Mouse (Mus musculus) kidney, postnatal 10 days (tissue): ENCODE data around the gene Tbxas1.

Experiments
- DNase-seq: peaks from one replicate; pipeline ENCODE4 v3.0.0; 2021; ENCODE audit warnings: mixed read lengths

The Tbxas1 gene

GRCm38 (mm10) chr6:38923870-38924817, 48.9 kb downstream of the Tbxas1 start:
- DNase-seq: no peak

- DNase-seq: no peak
Observed at GRCm38 (mm10) chr6:38925719-38926118, 50.5 kb downstream of the Tbxas1 start.

- no peak for DNase-seq
Observed at GRCm38 (mm10) chr6:38926135-38926962, 51.1 kb downstream of the Tbxas1 start.

- DNase-seq: no peak
Observed at GRCm38 (mm10) chr6:38926963-38927361, 51.8 kb downstream of the Tbxas1 start.

GRCm38 (mm10) chr6:38928489-38928888, 53.3 kb downstream of the Tbxas1 start:
- DNase-seq: peak; percentile 55

- DNase-seq: no peak
Observed at GRCm38 (mm10) chr6:38936009-38936408, 60.8 kb downstream of the Tbxas1 start.

- no peak for DNase-seq
Observed at GRCm38 (mm10) chr6:38938421-38938820, 63.2 kb downstream of the Tbxas1 start.

- DNase-seq: no peak
Observed at GRCm38 (mm10) chr6:38939096-38939495, 63.9 kb downstream of the Tbxas1 start.

GRCm38 (mm10) chr6:38941016-38941415, 65.8 kb downstream of the Tbxas1 start:
- no peak for DNase-seq

- no peak for DNase-seq
Observed at GRCm38 (mm10) chr6:38942771-38943170, 67.6 kb downstream of the Tbxas1 start.

GRCm38 (mm10) chr6:38944392-38944791, 69.2 kb downstream of the Tbxas1 start:
- no peak for DNase-seq

- DNase-seq: peak; percentile 49
Observed at GRCm38 (mm10) chr6:38944826-38945225, 69.6 kb downstream of the Tbxas1 start.

- no peak for DNase-seq
Observed at GRCm38 (mm10) chr6:38945681-38946080, 70.5 kb downstream of the Tbxas1 start.

GRCm38 (mm10) chr6:38947282-38947681, 72.1 kb downstream of the Tbxas1 start:
- DNase-seq: no peak

GRCm38 (mm10) chr6:38949683-38950161, 74.5 kb downstream of the Tbxas1 start:
- peak; percentile 61 for DNase-seq

- no peak for DNase-seq
Observed at GRCm38 (mm10) chr6:38950341-38950740, 75.1 kb downstream of the Tbxas1 start.

- no peak for DNase-seq
Observed at GRCm38 (mm10) chr6:38950838-38951237, 75.6 kb downstream of the Tbxas1 start.

- no peak for DNase-seq
Observed at GRCm38 (mm10) chr6:38956641-38957040, 81.4 kb downstream of the Tbxas1 start.

- DNase-seq: no peak
Observed at GRCm38 (mm10) chr6:38957246-38957645, 82.0 kb downstream of the Tbxas1 start.

GRCm38 (mm10) chr6:38959502-38959901, 84.3 kb downstream of the Tbxas1 start:
- no peak for DNase-seq

- peak; percentile 68 for DNase-seq
Observed at GRCm38 (mm10) chr6:38960367-38960766, 85.2 kb downstream of the Tbxas1 start.

GRCm38 (mm10) chr6:38960791-38961426, 85.7 kb downstream of the Tbxas1 start:
- no peak for DNase-seq
